Mouse (Mus musculus) mouse trophoblast stem cell (cell line): ENCODE measurements around the gene Mrpl22.
"Not testable (repeated sequence)": the region's sequence is repeated elsewhere in the genome, so short reads cannot be mapped to it uniquely, and the experiment has no call there.

Source experiments
- in situ Hi-C, 2 experiments: fragments of 300-500 bp; cut with MseI, MboI; formaldehyde crosslinking; loops; 2 replicates in 1 of 2; 3 replicates in 1 of 2; pipeline ENCODE4 v1.15.1; 2025

Mrpl22 gene

GRCm38 (mm10) chr11:58179986-58180385, 8.5 kb downstream of the Mrpl22 start:
- in situ Hi-C loops = loop anchor here (5.0 to 10.0 kb wide), 3 partner anchors 42 to 125 kb away; partner anchors contain the start of gene Zfp692 (in 1 of the 2)

- in situ Hi-C loops = loop anchor here in 1 of 2 experiments (5.0 kb wide), 1 partner anchor 42 kb away; no protein-coding TSS in a partner anchor
Measured at GRCm38 (mm10) chr11:58180756-58181155, 9.3 kb downstream of the Mrpl22 start.

- in situ Hi-C loops = loop anchor here in 1 of 2 experiments (5.0 kb wide), 1 partner anchor 39 kb away; no protein-coding TSS in a partner anchor
Measured at GRCm38 (mm10) chr11:58183579-58183978, 12.1 kb downstream of the Mrpl22 start.

GRCm38 (mm10) chr11:58189675-58190074, 18.2 kb downstream of the Mrpl22 start:
- in situ Hi-C loops = no loop called here

GRCm38 (mm10) chr11:58193326-58193725, 21.9 kb downstream of the Mrpl22 start:
- in situ Hi-C loops = no loop called here

GRCm38 (mm10) chr11:58193860-58194520, 22.5 kb downstream of the Mrpl22 start:
- in situ Hi-C loops = no loop called here

GRCm38 (mm10) chr11:58198663-58199062, 27.2 kb downstream of the Mrpl22 start:
- in situ Hi-C loops = no loop called here

- in situ Hi-C loops = not testable (repeated sequence)
Measured at GRCm38 (mm10) chr11:58199229-58200037, 28.0 kb downstream of the Mrpl22 start, which contains the start of the genes Igtp and Irgm2. Gene Igtp, plus strand, starts transcription at chr11:58199556. Gene Irgm2, plus strand, starts transcription at chr11:58199618.

- in situ Hi-C loops = no loop called here
Measured at GRCm38 (mm10) chr11:58200226-58200625, 28.8 kb downstream of the Mrpl22 start.

- in situ Hi-C loops = no loop called here
Measured at GRCm38 (mm10) chr11:58201052-58201451, 29.6 kb downstream of the Mrpl22 start.

GRCm38 (mm10) chr11:58210321-58210886, 38.9 kb downstream of the Mrpl22 start:
- in situ Hi-C loops = no loop called here

- in situ Hi-C loops = no loop called here
Measured at GRCm38 (mm10) chr11:58211062-58211681, 39.7 kb downstream of the Mrpl22 start.

- in situ Hi-C loops = no loop called here
Measured at GRCm38 (mm10) chr11:58211682-58212067, 40.2 kb downstream of the Mrpl22 start.

- in situ Hi-C loops = no loop called here
Measured at GRCm38 (mm10) chr11:58213673-58214342, 42.3 kb downstream of the Mrpl22 start.

- in situ Hi-C loops = no loop called here
Measured at GRCm38 (mm10) chr11:58214391-58215048, 43.1 kb downstream of the Mrpl22 start.

GRCm38 (mm10) chr11:58215049-58215430, 43.6 kb downstream of the Mrpl22 start:
- in situ Hi-C loops = not testable (repeated sequence)

GRCm38 (mm10) chr11:58215814-58216213, 44.4 kb downstream of the Mrpl22 start:
- in situ Hi-C loops = no loop called here

- in situ Hi-C loops = no loop called here
Measured at GRCm38 (mm10) chr11:58216823-58217222, 45.4 kb downstream of the Mrpl22 start.

- in situ Hi-C loops = loop anchor here in 1 of 2 experiments (5.0 kb wide), 1 partner anchor 41 kb away; no protein-coding TSS in a partner anchor
Measured at GRCm38 (mm10) chr11:58223751-58224150, 52.3 kb downstream of the Mrpl22 start.

- in situ Hi-C loops = loop anchor here in 1 of 2 experiments (5.0 kb wide), 1 partner anchor 42 kb away; no protein-coding TSS in a partner anchor
Measured at GRCm38 (mm10) chr11:58224313-58224712, 52.9 kb downstream of the Mrpl22 start.
